Mouse (Mus musculus): ENCODE measurements at regions not wholly inside any gene's neighbourhood (a gene's known extent, or its start where the extent isn't known, plus 50 kb on each side); places are given as distances from the start of the nearest gene placed in this dataset.

DNA sequence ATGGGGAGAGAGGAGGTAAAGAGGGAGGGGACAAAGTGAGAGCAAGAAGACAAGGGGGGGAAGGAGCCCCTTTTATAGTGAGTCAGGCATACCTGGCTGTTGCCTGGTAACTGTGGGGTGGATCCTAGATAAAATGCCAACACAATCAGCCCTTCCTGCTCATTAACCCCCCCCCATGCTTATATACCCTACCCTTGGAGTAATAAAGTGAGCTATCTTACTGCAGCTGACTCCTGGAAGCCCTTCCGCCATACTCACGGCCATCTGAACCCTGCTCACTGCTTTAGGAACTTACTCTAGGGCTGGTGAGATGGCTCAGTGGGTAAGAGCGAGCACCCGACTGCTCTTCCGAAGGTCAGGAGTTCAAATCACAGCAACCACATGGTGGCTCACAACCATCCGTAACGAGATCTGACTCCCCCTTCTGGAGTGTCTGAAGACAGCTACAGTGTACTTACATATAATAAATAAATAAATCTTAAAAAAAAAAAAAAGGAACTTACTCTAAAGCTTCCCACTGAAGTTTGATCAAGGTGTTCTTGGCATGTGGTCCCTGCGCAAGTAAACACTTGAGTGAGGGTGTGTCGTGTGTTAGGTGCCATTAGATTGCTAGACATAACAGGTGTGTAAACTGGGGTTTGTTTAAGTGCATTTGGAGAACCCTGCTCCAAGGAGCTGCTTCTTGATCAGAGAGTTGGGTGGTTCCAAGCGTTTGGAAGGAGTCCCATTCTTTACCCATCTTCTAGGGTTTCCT is 74.9 kb downstream of the Ets2 start:
- no peak for DNase-seq (ENCODE audit: low spot score in 2 of 2)

DNA sequence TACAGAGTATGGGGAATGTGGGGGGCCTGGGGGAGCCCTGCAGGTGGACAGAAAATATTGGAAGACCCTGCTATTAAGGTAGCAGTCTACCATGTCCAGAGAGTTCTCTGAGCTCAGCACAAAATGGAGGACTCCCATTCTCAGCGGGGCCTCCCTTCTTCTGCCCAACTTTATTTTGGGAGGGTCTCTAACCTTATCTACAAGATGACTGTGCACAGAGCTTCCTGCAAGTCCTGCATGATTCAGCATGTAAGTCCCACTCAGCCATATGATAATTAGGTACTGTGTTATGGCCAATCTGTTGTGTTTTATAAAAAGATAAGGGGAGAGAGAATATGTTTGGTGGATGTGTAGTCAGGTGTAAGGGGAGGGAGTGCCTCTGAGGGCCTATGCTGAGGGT is 74.1 kb downstream of the Ets2 start:
- no peak for DNase-seq (ENCODE audit: low spot score in 2 of 2)

DNA sequence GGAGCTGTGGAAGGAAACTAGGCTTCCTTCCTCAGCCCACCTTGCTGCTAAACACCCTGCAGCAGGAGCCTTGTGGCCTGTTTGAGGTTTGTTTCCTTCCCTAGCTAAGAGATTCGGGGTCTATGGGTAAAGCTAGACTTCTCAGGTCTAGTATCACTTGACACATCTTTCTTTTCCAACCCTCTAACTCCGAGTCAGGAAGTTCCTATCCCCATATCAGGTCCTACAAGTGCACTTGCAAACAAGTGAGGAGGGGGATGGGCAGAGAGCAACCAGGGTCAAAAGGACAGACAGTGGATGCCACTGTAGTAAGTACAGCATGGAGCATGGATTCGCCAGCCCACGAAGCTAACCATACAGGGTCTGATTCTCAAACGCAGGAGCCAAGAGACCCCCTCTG is 73.5 kb downstream of the Ets2 start:
- DNase-seq (ENCODE audit: low spot score in 2 of 2): no peak

DNA sequence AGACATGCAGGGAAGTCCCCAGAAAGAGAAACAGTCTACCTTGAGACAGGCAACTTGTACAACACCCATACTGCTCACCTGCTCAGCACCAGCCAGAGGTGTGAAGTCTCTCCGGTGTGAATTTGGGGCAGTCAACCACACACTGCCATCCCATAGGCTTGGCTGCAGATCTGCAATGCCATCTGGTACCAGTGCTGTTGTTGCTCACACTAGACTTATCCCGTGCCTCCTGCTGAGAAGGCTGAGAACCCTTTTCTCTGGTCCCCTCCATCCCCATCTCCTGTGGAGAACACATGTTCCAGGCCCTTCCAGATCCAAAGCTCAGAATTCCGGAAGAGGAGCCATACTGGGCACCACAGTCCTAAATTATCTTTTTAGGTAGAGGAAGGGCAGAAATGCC is 71.3 kb downstream of the Ets2 start:
- DNase-seq (ENCODE audit: low spot score in 2 of 2): no peak

All from layer of hippocampus, postnatal 10 days (tissue).